Comparison of ENCODE assay signal across 24 mouse cellular contexts in genomic region chr4:101008362-101008769, GRCm38 (mm10). TPM values are rescaled to one million over a fixed set of nuclear protein-coding genes. Genes with fewer than 3 reads are reported as not detected.
A peak's percentile ranks its signal among the peaks of the same experiment; 100 is the strongest.
DNase-seq lines count a peak whose midpoint lies in the region; ATAC-seq and TF ChIP-seq lines count a peak whose summit lies in the region.
"Had no signal": no experiment of that assay in that cellular context is flagged by ENCODE, and none has a peak within 500 bp of the region (broad histone marks: within the 10 kb centered on the region; RNA-seq: fewer than 3 reads in every experiment).

No protein-coding gene starts in this region.

- no peak overlapping the region for H3K4me2 ChIP-seq in kidney, embryonic 15.5 days
- H3K4me2 ChIP-seq in forebrain, embryonic 14.5 days (ENCODE audit: low read length): no peak overlapping the region
- H3K4me2 ChIP-seq in forebrain, postnatal 0 days (ENCODE audit: low read depth): no peak overlapping the region
- H3K4me2 ChIP-seq in midbrain, embryonic 16.5 days (ENCODE audit: low read length): no peak overlapping the region
- H3K4me2 ChIP-seq: heart, embryonic 12.5 days; hindbrain, embryonic 15.5 days; limb, embryonic 12.5 days; liver, embryonic 13.5 days; lung, embryonic 14.5 days had no signal

- 0 out of 2 replicates have a peak, but pooled peaks have one; percentile 43 for ATAC-seq in kidney, embryonic 15.5 days (replicated peaks; ENCODE audit: low FRiP score)
- peak; percentile 67 for ATAC-seq in forebrain, embryonic 14.5 days
- peak; percentile 59 for ATAC-seq in forebrain, postnatal 0 days
- ATAC-seq in midbrain, embryonic 16.5 days: peak; percentile 70; the same call in 1 of the 2 replicates
- ATAC-seq: intestine, embryonic 16.5 days had no signal

- no peak overlapping the region for H3K9ac ChIP-seq in kidney, embryonic 15.5 days
- H3K9ac ChIP-seq in forebrain, embryonic 14.5 days (ENCODE audit: low read length): no peak overlapping the region
- no peak overlapping the region for H3K9ac ChIP-seq in forebrain, postnatal 0 days
- no peak overlapping the region for H3K9ac ChIP-seq in midbrain, embryonic 16.5 days (ENCODE audit: low read depth, low read length)
- H3K9ac ChIP-seq: heart, embryonic 12.5 days; hindbrain, embryonic 15.5 days; limb, embryonic 12.5 days; liver, embryonic 13.5 days; lung, embryonic 14.5 days had no signal

- TF ChIP-seq CTCF in forebrain, postnatal 0 days (IDR thresholded peaks at IDR 0.05; ENCODE audit: low read depth): no peak

- H3K27ac ChIP-seq in kidney, embryonic 15.5 days: no peak overlapping the region
- no peak overlapping the region for H3K27ac ChIP-seq in forebrain, embryonic 14.5 days (ENCODE audit: low read depth, low read length)
- no peak overlapping the region for H3K27ac ChIP-seq in forebrain, postnatal 0 days (ENCODE audit: low read depth, low read length)
- H3K27ac ChIP-seq in midbrain, embryonic 16.5 days (ENCODE audit: low read length): no peak overlapping the region
- H3K27ac ChIP-seq in limb, embryonic 10.5 days: no peak overlapping the region
- H3K27ac ChIP-seq: gastrocnemius, adult 2 months; hindbrain, embryonic 15.5 days; limb, embryonic 12.5 days; liver, embryonic 13.5 days had no signal

- no peaks in the 10 kb centered on the region for H3K9me3 ChIP-seq in kidney, embryonic 15.5 days (replicated peaks)
- no peaks in the 10 kb centered on the region for H3K9me3 ChIP-seq in forebrain, embryonic 14.5 days (replicated peaks; ENCODE audit: control insufficient read depth, low read length)
- H3K9me3 ChIP-seq in forebrain, postnatal 0 days (ENCODE audit: low read length): no peaks in the 10 kb centered on the region
- H3K9me3 ChIP-seq in midbrain, embryonic 16.5 days (replicated peaks; ENCODE audit: control insufficient read depth, low read length, poor library complexity, severe bottlenecking): no peaks in the 10 kb centered on the region
- H3K9me3 ChIP-seq in limb, embryonic 10.5 days (replicated peaks): no peaks in the 10 kb centered on the region
- H3K9me3 ChIP-seq: heart, embryonic 12.5 days; hindbrain, embryonic 15.5 days; limb, embryonic 12.5 days; liver, embryonic 13.5 days had no signal

- H3K4me1 ChIP-seq in kidney, embryonic 15.5 days: no peaks in the 10 kb centered on the region
- no peaks in the 10 kb centered on the region for H3K4me1 ChIP-seq in forebrain, embryonic 14.5 days (ENCODE audit: control insufficient read depth, insufficient read depth, low read length)
- no peaks in the 10 kb centered on the region for H3K4me1 ChIP-seq in forebrain, postnatal 0 days (ENCODE audit: insufficient read depth)
- H3K4me1 ChIP-seq in midbrain, embryonic 16.5 days (ENCODE audit: control insufficient read depth, insufficient read depth, low read length): no peaks in the 10 kb centered on the region
- no peaks in the 10 kb centered on the region for H3K4me1 ChIP-seq in limb, embryonic 10.5 days
- H3K4me1 ChIP-seq: heart, embryonic 12.5 days; hindbrain, embryonic 15.5 days; limb, embryonic 12.5 days; liver, embryonic 13.5 days had no signal

- no peaks in the 10 kb centered on the region for H3K27me3 ChIP-seq in kidney, embryonic 15.5 days
- no peaks in the 10 kb centered on the region for H3K27me3 ChIP-seq in forebrain, embryonic 14.5 days (replicated peaks; ENCODE audit: control insufficient read depth, insufficient read depth, low read length)
- H3K27me3 ChIP-seq in forebrain, postnatal 0 days (ENCODE audit: insufficient read depth, low read length): no peaks in the 10 kb centered on the region
- H3K27me3 ChIP-seq in midbrain, embryonic 16.5 days (ENCODE audit: control insufficient read depth, insufficient read depth, low read depth, low read length): no peaks in the 10 kb centered on the region
- no peaks in the 10 kb centered on the region for H3K27me3 ChIP-seq in limb, embryonic 10.5 days (ENCODE audit: low read depth, poor library complexity, severe bottlenecking)
- H3K27me3 ChIP-seq: heart, embryonic 12.5 days; hindbrain, embryonic 15.5 days; limb, embryonic 12.5 days; liver, embryonic 13.5 days had no signal

- peaks cover 21% of the 10 kb centered on the region for H3K36me3 ChIP-seq in kidney, embryonic 15.5 days
- H3K36me3 ChIP-seq in forebrain, embryonic 14.5 days (ENCODE audit: control insufficient read depth, insufficient read depth, low read length): peaks cover 7% of the 10 kb centered on the region
- H3K36me3 ChIP-seq in forebrain, postnatal 0 days (ENCODE audit: insufficient read depth): 0 out of 2 replicates have a peak, but pooled peaks cover under 1% of the 10 kb centered on the region
- H3K36me3 ChIP-seq in midbrain, embryonic 16.5 days (ENCODE audit: control insufficient read depth, insufficient read depth, low read length): no peaks in the 10 kb centered on the region; the same call in 1 of the 2 replicates
- peaks cover 37% of the 10 kb centered on the region for H3K36me3 ChIP-seq in limb, embryonic 10.5 days
- H3K36me3 ChIP-seq: hindbrain, embryonic 15.5 days had no signal

- DNase-seq in kidney, adult 18-20 months: no peak
- peak; percentile 49 for DNase-seq in forebrain, embryonic 14.5 days (ENCODE audit: low spot score)
- no peak for DNase-seq in forebrain, postnatal 0 days
- DNase-seq in limb, embryonic 10.5 days (ENCODE audit: low spot score): no peak
- no peak for DNase-seq in cerebellum, postnatal 36 days
- DNase-seq: adrenal gland, adult 8-10 months; cerebellum, adult 9-11 months; gastrocnemius, adult 2 months; heart, postnatal 14 days; kidney, postnatal 14 days; liver, embryonic 13.5 days; lung, embryonic 14.5 days; lung, postnatal 36 days; thymus, adult 2 months had no signal

- no peak overlapping the region for H3K4me3 ChIP-seq in kidney, embryonic 15.5 days (replicated peaks)
- no peak overlapping the region for H3K4me3 ChIP-seq in forebrain, embryonic 14.5 days (ENCODE audit: low read depth, low read length)
- H3K4me3 ChIP-seq in forebrain, postnatal 0 days (ENCODE audit: low read depth, low read length): no peak overlapping the region
- H3K4me3 ChIP-seq in midbrain, embryonic 16.5 days (ENCODE audit: low read depth, low read length): no peak overlapping the region
- H3K4me3 ChIP-seq in limb, embryonic 10.5 days: no peak overlapping the region
- H3K4me3 ChIP-seq: gastrocnemius, adult 2 months; heart, embryonic 12.5 days; hindbrain, embryonic 15.5 days; limb, embryonic 12.5 days; liver, embryonic 13.5 days had no signal

- WGBS in kidney, embryonic 15.5 days: 64% methylated on average over 5 of the region's 5 CpGs
- WGBS in forebrain, embryonic 14.5 days: 18% methylated on average over 5 of the region's 5 CpGs
- WGBS in forebrain, postnatal 0 days: 11% methylated on average over 5 of the region's 5 CpGs
- 10% methylated on average over 5 of the region's 5 CpGs for WGBS in midbrain, embryonic 16.5 days
- 83% methylated on average over 5 of the region's 5 CpGs for WGBS in limb, embryonic 10.5 days

RNA-seq across cellular contexts. Expression of gene Gm10577, which starts 12.1 kb away (rescaled TPM):
- not detected in 2 replicates for polyA plus RNA-seq in kidney, embryonic 15.5 days (2015; fragmentation: Nextera tagmentation; extraction: Ambion mirVana)
- not detected in 2 replicates for polyA plus RNA-seq in forebrain, embryonic 14.5 days (2014; fragmentation: Nextera tagmentation; extraction: Ambion mirVana)
- not detected in 2 replicates for total RNA-seq in forebrain, postnatal 0 days (2014; rRNA removed)
- not detected in 2 replicates for polyA plus RNA-seq in forebrain, postnatal 0 days (2015; fragmentation: Nextera tagmentation; extraction: Ambion mirVana)
- polyA plus RNA-seq in midbrain, embryonic 16.5 days (2015; fragmentation: Nextera tagmentation; extraction: Ambion mirVana): not detected in 2 replicates
- polyA plus RNA-seq in limb, embryonic 10.5 days (2016; fragmentation: Nextera tagmentation; extraction: Ambion mirVana): not detected in 2 replicates
- total RNA-seq: adrenal gland, adult 8-10 months; gastrocnemius, adult 2 months; heart, postnatal 14 days; left cerebral cortex, adult 8-10 months; megakaryocyte-erythroid progenitor cell, adult 5-6 weeks had no signal
- polyA plus RNA-seq: gonadal fat pad, adult 2 months; heart, embryonic 12.5 days; hindbrain, embryonic 15.5 days; intestine, embryonic 16.5 days; limb, embryonic 12.5 days; liver, embryonic 13.5 days; lung, embryonic 14.5 days; stomach, embryonic 16.5 days; thymus, adult 2 months had no signal
